In genomic region chr1:73227246-73227645, GRCm38 (mm10) we compare ENCODE assay signal across 15 mouse cellular contexts.
DNase-seq lines count a peak whose midpoint lies in the region; TF ChIP-seq lines count a peak whose summit lies in the region.
"Had no signal": no experiment of that assay in that cellular context is flagged by ENCODE, and none has a peak within 500 bp of the region (broad histone marks: within the 10 kb centered on the region; RNA-seq: fewer than 3 reads in every experiment).

No protein-coding gene starts in this region.

- 95% methylated on average over 8 of the region's 8 CpGs for WGBS in heart, adult 2 months

- TF ChIP-seq POLR2A in heart, adult 2 months (IDR thresholded peaks at IDR 0.05; ENCODE audit: insufficient read depth, low read depth, low read length): no peak

- no peaks in the 10 kb centered on the region for H3K36me3 ChIP-seq in heart, adult 2 months (ENCODE audit: control insufficient read depth, insufficient read depth, low read length)
- H3K36me3 ChIP-seq: embryonic facial prominence, embryonic 12.5 days; heart, embryonic 12.5 days; hindbrain, embryonic 10.5 days had no signal

- H3K27me3 ChIP-seq in heart, adult 2 months (ENCODE audit: control insufficient read depth, insufficient read depth, low read length): no peaks in the 10 kb centered on the region
- H3K27me3 ChIP-seq: embryonic facial prominence, embryonic 12.5 days; heart, embryonic 12.5 days had no signal

- H3K4me3 ChIP-seq in heart, adult 2 months: no peak overlapping the region
- H3K4me3 ChIP-seq: embryonic facial prominence, embryonic 12.5 days; heart, embryonic 12.5 days; hindbrain, embryonic 10.5 days had no signal

- peak; percentile 85 for DNase-seq in heart, adult 11 months
- no peak for DNase-seq in heart, adult 2 months
- DNase-seq in layer of hippocampus, adult 9-10 months (ENCODE audit: low spot score): peak; percentile 41
- peak; percentile 12 to 13 for DNase-seq in layer of hippocampus, postnatal 25 days (ENCODE audit: extremely low spot score in 1 of 2, low spot score in 1 of 2)
- no peak for DNase-seq in adrenal gland, adult 8-10 months
- DNase-seq in frontal cortex, postnatal 14 days (ENCODE audit: low spot score in 2 of 2): no peak
- DNase-seq in right cerebral cortex, postnatal 10 days (ENCODE audit: low spot score in 2 of 2): no peak
- DNase-seq: adrenal gland, postnatal 14 days; cerebellum, adult 18-20 months; cerebellum, postnatal 10 days; gastrocnemius, postnatal 10 days had no signal

- H3K4me1 ChIP-seq in heart, adult 2 months (ENCODE audit: control insufficient read depth, insufficient read depth, low read length): peaks cover 2% of the 10 kb centered on the region; the same call in 1 of the 2 replicates
- H3K4me1 ChIP-seq: embryonic facial prominence, embryonic 12.5 days; hindbrain, embryonic 10.5 days had no signal

- H3K9ac ChIP-seq in heart, adult 2 months (ENCODE audit: low read depth, low read length): no peak overlapping the region
- H3K9ac ChIP-seq: embryonic facial prominence, embryonic 12.5 days; heart, embryonic 12.5 days; hindbrain, embryonic 14.5 days had no signal

- H3K27ac ChIP-seq in heart, adult 2 months: no peak overlapping the region
- H3K27ac ChIP-seq: embryonic facial prominence, embryonic 12.5 days; hindbrain, embryonic 10.5 days; hindbrain, embryonic 14.5 days had no signal

- intact Hi-C loops in heart, adult 2 months (cut with DNase I): no loop called here

- H3K79me2 ChIP-seq in heart, adult 2 months (replicated peaks; ENCODE audit: control insufficient read depth, insufficient read depth, low read length): no peaks in the 10 kb centered on the region

- TF ChIP-seq CTCF in heart, adult 2 months (IDR thresholded peaks at IDR 0.05): no peak

- no peak for TF ChIP-seq EP300 in heart, adult 2 months (IDR thresholded peaks at IDR 0.05; ENCODE audit: insufficient read depth, low read depth, low read length)

Comparison
In these comparisons a context has a peak if more than half of its experiments do, and no peak if none do; other contexts are left out.
1. DNase-seq: peak in heart, adult 11 months (single experiment), layer of hippocampus, adult 9-10 months (single experiment) and layer of hippocampus, postnatal 25 days (2 of 2); none in heart, adult 2 months (0 of 2), adrenal gland, adult 8-10 months (single experiment), frontal cortex, postnatal 14 days (0 of 2) and right cerebral cortex, postnatal 10 days (0 of 2).